Mouse (Mus musculus): ENCODE results near the gene 5730596B20Rik. TPM values are rescaled to one million over a fixed set of nuclear protein-coding genes. Genes with fewer than 3 reads are reported as not detected.

The 5730596B20Rik gene
- polyA plus RNA-seq, 1 experiment from 2014 or later, result 0.35 TPM

GRCm38 (mm10) chr6:52178918-52179665 lies 1.8 kb downstream of the 5730596B20Rik start:
- peaks cover 97% of the 10 kb centered on the region for H3K27me3 ChIP-seq
- H3K27ac ChIP-seq, result no peak overlapping the region

GRCm38 (mm10) chr6:52179690-52180089 lies 2.4 kb downstream of the 5730596B20Rik start:
- Histone ChIP-seq H3K9ac (no peak overlapping the region; the same call in 1 of the 2 replicates), H3K27me3 (peaks cover 99% of the 10 kb centered on the region), H3K36me3 (no peaks in the 10 kb centered on the region), H3K4me2 (replicated peaks) (no peak overlapping the region), H3K9me3 (no peaks in the 10 kb centered on the region), H3K4me1 (no peaks in the 10 kb centered on the region), H3K4me3 (no peak overlapping the region; the same call in 1 of the 2 replicates), H3K27ac (no peak overlapping the region)
- 2% methylated on average over 10 of the region's 10 CpGs for WGBS
- ATAC-seq (ENCODE audit: insufficient number of reproducible peaks, insufficient read depth, low FRiP score, low TSS enrichment), result no peak

More at GRCm38 (mm10) chr6:52178918-52179665, 1.8 kb downstream of the 5730596B20Rik start:
- Histone ChIP-seq H3K4me1 (no peaks in the 10 kb centered on the region), H3K4me3 (no peak overlapping the region), H3K9me3 (no peaks in the 10 kb centered on the region), H3K9ac (no peak overlapping the region), H3K4me2 (replicated peaks) (no peak overlapping the region; the same call in 1 of the 2 replicates), H3K36me3 (no peaks in the 10 kb centered on the region)
- 3% methylated on average over 4 of the region's 4 CpGs for WGBS
- ATAC-seq (ENCODE audit: insufficient number of reproducible peaks, insufficient read depth, low FRiP score, low TSS enrichment), result no peak

DNA sequence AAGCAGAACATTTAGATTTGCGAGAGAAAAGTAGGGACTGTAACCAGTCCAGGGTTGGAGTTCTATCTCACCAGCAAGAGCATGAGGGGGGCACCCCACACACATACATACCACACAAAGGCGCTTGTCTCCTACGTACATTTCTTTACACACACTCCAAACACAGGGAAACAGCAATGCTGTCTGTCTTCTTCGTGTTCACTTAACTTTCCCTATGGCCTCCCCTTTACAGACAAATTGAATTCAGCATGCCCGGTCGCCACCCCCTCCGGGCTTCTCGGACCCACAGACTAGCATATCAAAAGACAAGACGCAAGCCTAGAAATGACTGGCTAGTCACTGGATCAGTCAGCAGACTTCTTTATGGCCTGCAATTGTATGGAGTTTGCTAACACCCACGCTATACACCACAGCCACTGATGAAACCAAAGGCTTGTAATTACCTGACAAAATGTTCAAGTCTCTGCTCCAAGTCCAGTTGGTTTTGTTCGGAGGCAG lies 3.0 kb downstream of the 5730596B20Rik start:
- Histone ChIP-seq H3K4me2 (replicated peaks) (no peak overlapping the region), H3K27me3 (peaks cover 99% of the 10 kb centered on the region), H3K9ac (no peak overlapping the region; the same call in 1 of the 2 replicates), H3K4me3 (no peak overlapping the region), H3K27ac (no peak overlapping the region), H3K36me3 (no peaks in the 10 kb centered on the region), H3K4me1 (no peaks in the 10 kb centered on the region), H3K9me3 (no peaks in the 10 kb centered on the region)
- no peak for ATAC-seq (ENCODE audit: insufficient number of reproducible peaks, insufficient read depth, low FRiP score, low TSS enrichment)
- under 1% methylated on average over 11 of the region's 11 CpGs for WGBS

GRCm38 (mm10) chr6:52180726-52181125 lies 3.4 kb downstream of the 5730596B20Rik start:
- no peak for ATAC-seq (ENCODE audit: insufficient number of reproducible peaks, insufficient read depth, low FRiP score, low TSS enrichment)
- Histone ChIP-seq H3K27me3 (peaks cover 99% of the 10 kb centered on the region), H3K4me3 (no peak overlapping the region), H3K27ac (no peak overlapping the region), H3K9me3 (no peaks in the 10 kb centered on the region), H3K4me1 (no peaks in the 10 kb centered on the region), H3K36me3 (no peaks in the 10 kb centered on the region), H3K9ac (no peak overlapping the region), H3K4me2 (replicated peaks) (no peak overlapping the region)
- 3% methylated on average over 3 of the region's 3 CpGs for WGBS

- Histone ChIP-seq H3K4me1 (no peaks in the 10 kb centered on the region), H3K36me3 (no peaks in the 10 kb centered on the region), H3K27ac (no peak overlapping the region), H3K4me2 (replicated peaks) (no peak overlapping the region), H3K9me3 (no peaks in the 10 kb centered on the region), H3K4me3 (no peak overlapping the region), H3K27me3 (peaks cover 99% of the 10 kb centered on the region), H3K9ac (no peak overlapping the region)
- 16% methylated on average over 2 of the region's 2 CpGs for WGBS
- no peak for ATAC-seq (ENCODE audit: insufficient number of reproducible peaks, insufficient read depth, low FRiP score, low TSS enrichment)
Measured at GRCm38 (mm10) chr6:52182030-52182429, 4.7 kb downstream of the 5730596B20Rik start.

DNA sequence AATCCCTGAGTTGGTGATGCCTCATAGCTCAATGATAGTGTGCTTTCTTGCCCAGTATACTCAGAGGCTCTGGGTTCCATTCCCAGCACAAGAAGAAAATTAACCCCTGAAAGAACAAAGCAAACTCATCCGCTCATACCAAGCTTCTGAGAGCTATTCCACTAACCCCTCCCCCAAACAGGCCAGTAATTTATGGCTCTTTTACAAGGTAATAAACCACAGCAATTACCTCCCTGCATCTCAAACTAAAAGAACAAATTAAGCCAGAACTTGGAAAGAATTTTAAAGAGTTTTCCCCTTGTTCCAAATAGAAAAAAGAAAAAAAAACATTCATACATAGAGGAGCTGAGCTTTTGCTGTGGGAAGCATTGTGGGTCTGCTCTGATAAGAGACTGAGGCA lies 5.5 kb downstream of the 5730596B20Rik start:
- Histone ChIP-seq H3K36me3 (no peaks in the 10 kb centered on the region), H3K4me3 (no peak overlapping the region), H3K27ac (no peak overlapping the region), H3K27me3 (peaks cover 100% of the 10 kb centered on the region), H3K4me1 (no peaks in the 10 kb centered on the region), H3K9ac (no peak overlapping the region), H3K9me3 (no peaks in the 10 kb centered on the region), H3K4me2 (replicated peaks) (no peak overlapping the region)
- 3% methylated on average over 1 of the region's 1 CpGs for WGBS
- no peak for ATAC-seq (ENCODE audit: insufficient number of reproducible peaks, insufficient read depth, low FRiP score, low TSS enrichment)

- Histone ChIP-seq H3K27me3 (peaks cover 100% of the 10 kb centered on the region), H3K4me1 (no peaks in the 10 kb centered on the region), H3K27ac (no peak overlapping the region), H3K4me3 (no peak overlapping the region), H3K9me3 (no peaks in the 10 kb centered on the region), H3K4me2 (replicated peaks) (no peak overlapping the region), H3K9ac (no peak overlapping the region), H3K36me3 (no peaks in the 10 kb centered on the region)
- WGBS, result 7% methylated on average over 10 of the region's 10 CpGs
- no peak for ATAC-seq (ENCODE audit: insufficient number of reproducible peaks, insufficient read depth, low FRiP score, low TSS enrichment)
Measured at GRCm38 (mm10) chr6:52183311-52184080, 6.2 kb downstream of the 5730596B20Rik start.

DNA sequence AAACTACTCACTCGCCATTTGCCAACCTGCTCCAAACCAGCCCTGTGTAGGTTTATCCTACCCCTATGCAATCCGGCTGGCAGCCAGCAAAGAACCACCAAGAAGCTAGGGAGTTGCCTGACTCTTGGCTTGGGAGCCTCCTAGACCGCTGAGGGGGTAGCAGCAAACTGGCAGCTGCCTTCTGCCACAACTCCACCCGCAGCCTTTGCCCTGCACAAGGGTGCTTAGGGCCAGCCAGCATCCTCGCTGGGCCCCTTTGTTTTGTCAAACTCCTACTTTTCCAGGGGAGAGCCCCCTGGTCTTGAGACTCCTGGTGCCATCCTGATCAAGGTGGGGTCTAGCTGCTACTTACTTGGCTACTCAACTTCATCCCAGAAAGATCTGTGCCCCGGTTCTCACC lies 7.4 kb downstream of the 5730596B20Rik start:
- no peak overlapping the region for H3K27ac ChIP-seq
- no peak overlapping the region for H3K4me2 ChIP-seq (replicated peaks)
- H3K4me1 ChIP-seq, result no peaks in the 10 kb centered on the region
- no peaks in the 10 kb centered on the region for H3K9me3 ChIP-seq
- H3K4me3 ChIP-seq, result no peak overlapping the region
- ATAC-seq (ENCODE audit: insufficient number of reproducible peaks, insufficient read depth, low FRiP score, low TSS enrichment), result no peak
- H3K36me3 ChIP-seq, result no peaks in the 10 kb centered on the region
- H3K27me3 ChIP-seq, result peaks cover 100% of the 10 kb centered on the region
- no peak overlapping the region for H3K9ac ChIP-seq
- 2% methylated on average over 6 of the region's 6 CpGs for WGBS

GRCm38 (mm10) chr6:52185222-52185621 lies 7.9 kb downstream of the 5730596B20Rik start:
- no peak overlapping the region for H3K4me3 ChIP-seq
- no peak for ATAC-seq (ENCODE audit: insufficient number of reproducible peaks, insufficient read depth, low FRiP score, low TSS enrichment)
- no peak overlapping the region for H3K27ac ChIP-seq
- WGBS, result 1% methylated on average over 19 of the region's 19 CpGs
- peaks cover 100% of the 10 kb centered on the region for H3K27me3 ChIP-seq
- no peaks in the 10 kb centered on the region for H3K4me1 ChIP-seq
- H3K4me2 ChIP-seq (replicated peaks), result no peak overlapping the region
- H3K9me3 ChIP-seq, result no peaks in the 10 kb centered on the region
- no peak overlapping the region for H3K9ac ChIP-seq
- H3K36me3 ChIP-seq, result no peaks in the 10 kb centered on the region

DNA sequence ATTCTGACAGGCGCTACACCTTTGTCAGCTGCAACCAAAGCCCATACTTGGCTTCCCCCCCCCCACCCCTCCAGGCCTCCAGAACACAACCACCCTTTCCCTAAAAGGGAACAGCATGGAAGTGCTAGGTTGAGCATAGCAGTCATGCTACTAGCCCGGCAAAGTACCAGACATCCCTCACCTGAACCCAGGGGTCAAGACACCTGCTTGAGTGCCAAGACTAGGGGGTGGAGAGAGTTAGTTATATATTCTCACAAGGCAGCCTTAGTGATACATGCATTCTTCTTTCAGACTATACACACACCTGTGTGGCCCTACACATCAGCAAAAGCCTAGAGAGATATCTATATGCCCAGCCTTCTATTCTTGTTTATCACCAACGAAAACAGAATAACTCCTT lies 8.5 kb downstream of the 5730596B20Rik start:
- no peaks in the 10 kb centered on the region for H3K9me3 ChIP-seq
- WGBS, result 10% methylated on average over 3 of the region's 3 CpGs
- H3K9ac ChIP-seq, result no peak overlapping the region
- no peaks in the 10 kb centered on the region for H3K36me3 ChIP-seq
- no peaks in the 10 kb centered on the region for H3K4me1 ChIP-seq
- H3K27ac ChIP-seq, result no peak overlapping the region
- no peak overlapping the region for H3K4me2 ChIP-seq (replicated peaks)
- no peak overlapping the region for H3K4me3 ChIP-seq
- H3K27me3 ChIP-seq, result peaks cover 100% of the 10 kb centered on the region
- ATAC-seq (ENCODE audit: insufficient number of reproducible peaks, insufficient read depth, low FRiP score, low TSS enrichment), result no peak

DNA sequence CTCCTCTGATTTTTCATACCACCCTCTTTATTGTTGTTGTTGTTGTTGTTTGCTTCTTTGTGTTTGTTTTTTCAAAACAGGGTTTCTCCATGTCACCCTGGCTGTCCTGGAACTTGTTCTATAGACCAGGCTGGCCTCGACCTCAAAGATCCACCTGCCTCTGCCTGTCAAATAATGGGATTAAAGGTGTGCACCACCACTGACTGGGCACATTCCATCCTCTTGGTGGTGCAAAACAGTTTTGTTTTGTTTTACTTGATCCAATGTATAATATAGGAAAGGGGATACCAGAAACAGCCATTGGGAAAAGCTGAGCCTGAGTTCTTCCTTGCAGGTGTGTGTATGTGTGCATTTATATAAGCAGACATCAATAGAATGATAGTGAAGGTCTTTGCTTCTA lies 9.2 kb downstream of the 5730596B20Rik start:
- 6% methylated on average over 1 of the region's 1 CpGs for WGBS
- no peak overlapping the region for H3K4me2 ChIP-seq (replicated peaks)
- H3K27me3 ChIP-seq, result peaks cover 100% of the 10 kb centered on the region
- H3K9me3 ChIP-seq, result no peaks in the 10 kb centered on the region
- H3K9ac ChIP-seq, result no peak overlapping the region
- no peak for ATAC-seq (ENCODE audit: insufficient number of reproducible peaks, insufficient read depth, low FRiP score, low TSS enrichment)
- H3K27ac ChIP-seq, result no peak overlapping the region
- H3K4me3 ChIP-seq, result no peak overlapping the region
- H3K36me3 ChIP-seq, result no peaks in the 10 kb centered on the region
- H3K4me1 ChIP-seq, result peaks cover 5% of the 10 kb centered on the region; the same call in 1 of the 2 replicates

- peaks cover 98% of the 10 kb centered on the region for H3K27me3 ChIP-seq
- no peaks in the 10 kb centered on the region for H3K9me3 ChIP-seq
- H3K36me3 ChIP-seq, result no peaks in the 10 kb centered on the region
- H3K4me2 ChIP-seq (replicated peaks), result no peak overlapping the region
- WGBS, result 7% methylated on average over 5 of the region's 5 CpGs
- H3K27ac ChIP-seq, result no peak overlapping the region
- peaks cover 9% of the 10 kb centered on the region; the same call in 1 of the 2 replicates for H3K4me1 ChIP-seq
- no peak overlapping the region for H3K4me3 ChIP-seq
- H3K9ac ChIP-seq, result no peak overlapping the region
- ATAC-seq (ENCODE audit: insufficient number of reproducible peaks, insufficient read depth, low FRiP score, low TSS enrichment), result no peak
Measured at GRCm38 (mm10) chr6:52189172-52189591, 11.9 kb downstream of the 5730596B20Rik start.
